Mouse (Mus musculus): Measurements from ENCODE around the gene Map3k11. TPM values are rescaled to one million over a fixed set of nuclear protein-coding genes. Genes with fewer than 3 reads are reported as not detected.
A peak's percentile ranks its signal among the peaks of the same experiment; 100 is the strongest.

The Map3k11 gene
- total and polyA plus RNA-seq, 3 experiments = 22.2 to 145 (median 23.3) TPM

- Histone ChIP-seq H3K4me1 (ENCODE audit: insufficient read depth, low read depth, low read length) (peaks cover 61% of the 10 kb centered on the region), H3K27me3 (ENCODE audit: insufficient read depth, low read length) (no peaks in the 10 kb centered on the region), H3K4me3 (ENCODE audit: low read depth, low read length) (no peak overlapping the region), H3K36me3 (replicated peaks) (peaks cover 96% of the 10 kb centered on the region), H3K9me3 (replicated peaks) (no peaks in the 10 kb centered on the region)
- TF ChIP-seq GATA1 (IDR thresholded peaks at IDR 0.05; ENCODE audit: borderline replicate concordance, low read length) = no peak
- TF ChIP-seq GATA2 (IDR thresholded peaks at IDR 0.05; ENCODE audit: borderline replicate concordance, low read depth, low read length) = no peak
- TF ChIP-seq POLR2AphosphoS5 (IDR thresholded peaks at IDR 0.05; ENCODE audit: insufficient replicate concordance, low read depth, low read length) = no peak
- no peak for TF ChIP-seq TAL1 (conservative IDR thresholded peaks at IDR 0.05; ENCODE audit: low read depth, low read length)
- DNase-seq (ENCODE audit: low spot score) (no peak), ATAC-seq (ENCODE audit: extremely low read depth, insufficient number of reproducible peaks, low FRiP score, poor library complexity, severe bottlenecking) (no peak)
Measured at GRCm38 (mm10) chr19:5711907-5712460, 23.4 kb downstream of the Map3k11 start.

GRCm38 (mm10) chr19:5713255-5713654 lies 24.7 kb downstream of the Map3k11 start:
- peaks cover 97% of the 10 kb centered on the region for H3K36me3 ChIP-seq (replicated peaks)
- H3K9me3 ChIP-seq (replicated peaks) = no peaks in the 10 kb centered on the region
- no peak for ATAC-seq (ENCODE audit: extremely low read depth, insufficient number of reproducible peaks, low FRiP score, poor library complexity, severe bottlenecking)
- DNase-seq (ENCODE audit: low spot score) = no peak
- TF ChIP-seq CTCF (IDR thresholded peaks at IDR 0.05; ENCODE audit: low read depth, low read length) (no peak), POLR2AphosphoS5 (IDR thresholded peaks at IDR 0.05; ENCODE audit: insufficient replicate concordance, low read depth, low read length) (no peak), TAL1 (conservative IDR thresholded peaks at IDR 0.05; ENCODE audit: low read depth, low read length) (no peak), GATA2 (IDR thresholded peaks at IDR 0.05; ENCODE audit: borderline replicate concordance, low read depth, low read length) (no peak), GATA1 (IDR thresholded peaks at IDR 0.05; ENCODE audit: borderline replicate concordance, low read length) (no peak)
- peaks cover 66% of the 10 kb centered on the region for H3K4me1 ChIP-seq (ENCODE audit: insufficient read depth, low read depth, low read length)
- no peaks in the 10 kb centered on the region for H3K27me3 ChIP-seq (ENCODE audit: insufficient read depth, low read length)
- H3K4me3 ChIP-seq (ENCODE audit: low read depth, low read length) = no peak overlapping the region; the same call in 1 of the 2 replicates

GRCm38 (mm10) chr19:5713730-5714129 lies 25.2 kb downstream of the Map3k11 start:
- DNase-seq (ENCODE audit: low spot score) (peak; percentile 53), ATAC-seq (ENCODE audit: extremely low read depth, insufficient number of reproducible peaks, low FRiP score, poor library complexity, severe bottlenecking) (peak; percentile 54; the same call in 1 of the 2 replicates)
- H3K9me3 ChIP-seq (replicated peaks) = no peaks in the 10 kb centered on the region
- H3K4me1 ChIP-seq (ENCODE audit: insufficient read depth, low read depth, low read length) = peaks cover 66% of the 10 kb centered on the region
- TF ChIP-seq GATA1 (IDR thresholded peaks at IDR 0.05; ENCODE audit: borderline replicate concordance, low read length) = no peak
- no peak for TF ChIP-seq POLR2AphosphoS5 (IDR thresholded peaks at IDR 0.05; ENCODE audit: insufficient replicate concordance, low read depth, low read length)
- TF ChIP-seq GATA2 (IDR thresholded peaks at IDR 0.05; ENCODE audit: borderline replicate concordance, low read depth, low read length) = no peak
- no peak for TF ChIP-seq TAL1 (conservative IDR thresholded peaks at IDR 0.05; ENCODE audit: low read depth, low read length)
- no peak for TF ChIP-seq CTCF (IDR thresholded peaks at IDR 0.05; ENCODE audit: low read depth, low read length)
- H3K36me3 ChIP-seq (replicated peaks) = peaks cover 97% of the 10 kb centered on the region
- H3K4me3 ChIP-seq (ENCODE audit: low read depth, low read length) = no peak overlapping the region; the same call in 1 of the 2 replicates
- H3K27me3 ChIP-seq (ENCODE audit: insufficient read depth, low read length) = no peaks in the 10 kb centered on the region

DNA sequence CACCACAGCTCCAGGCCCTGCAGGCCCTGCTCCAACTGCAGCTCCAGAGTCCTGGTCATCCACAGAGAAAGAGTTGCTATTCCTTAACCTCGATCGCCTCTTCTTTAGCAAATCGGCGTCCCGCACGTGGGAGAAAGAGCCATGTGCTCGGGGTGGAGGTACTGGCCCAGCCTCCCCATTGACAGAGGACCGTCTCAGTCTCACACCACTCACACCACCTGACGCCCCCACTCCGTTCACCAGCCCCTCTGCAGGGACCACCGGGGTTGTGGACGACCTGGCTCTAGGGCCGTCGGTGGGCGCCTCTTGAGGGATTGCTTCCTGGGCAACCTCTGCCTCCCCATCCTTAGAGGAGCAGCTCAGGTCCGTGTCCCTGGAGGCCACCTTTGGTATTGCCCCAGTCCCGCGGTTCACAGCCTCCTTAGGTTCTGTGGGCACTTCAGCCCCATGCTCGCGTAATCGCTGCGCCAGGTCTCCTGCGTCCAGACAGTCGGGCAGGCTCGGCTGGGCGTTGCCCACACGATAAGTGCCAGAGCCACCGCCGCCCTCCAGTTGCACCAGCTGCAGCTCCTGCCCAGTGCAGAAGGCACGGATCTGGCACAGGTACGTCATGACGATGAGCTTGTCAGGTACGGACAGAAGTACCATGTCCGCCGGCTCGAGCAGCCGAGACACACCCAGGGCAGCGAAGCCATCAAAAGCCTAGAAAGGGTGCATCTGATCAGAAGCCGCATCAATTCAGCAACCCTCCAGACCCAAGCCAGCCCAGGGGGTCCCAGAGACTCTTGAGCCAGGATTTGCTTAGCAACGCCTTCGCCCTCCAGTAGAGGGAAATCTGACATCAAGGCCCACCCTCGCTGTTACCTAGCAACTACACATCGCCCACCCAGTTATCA lies 27.5 kb downstream of the Map3k11 start:
- Histone ChIP-seq H3K27me3 (ENCODE audit: insufficient read depth, low read length) (no peaks in the 10 kb centered on the region), H3K4me3 (ENCODE audit: low read depth, low read length) (peak overlapping the region; percentile 7; the same call in 1 of the 2 replicates), H3K9me3 (replicated peaks) (no peaks in the 10 kb centered on the region), H3K4me1 (ENCODE audit: insufficient read depth, low read depth, low read length) (peaks cover 72% of the 10 kb centered on the region), H3K36me3 (replicated peaks) (peaks cover 100% of the 10 kb centered on the region)
- ATAC-seq (ENCODE audit: extremely low read depth, insufficient number of reproducible peaks, low FRiP score, poor library complexity, severe bottlenecking) (no peak), DNase-seq (ENCODE audit: low spot score) (no peak)
- peak; percentile 42; the same call in 1 of the 2 replicates for TF ChIP-seq CTCF (IDR thresholded peaks at IDR 0.05; ENCODE audit: low read depth, low read length)
- no peak for TF ChIP-seq GATA1 (IDR thresholded peaks at IDR 0.05; ENCODE audit: borderline replicate concordance, low read length)

DNA sequence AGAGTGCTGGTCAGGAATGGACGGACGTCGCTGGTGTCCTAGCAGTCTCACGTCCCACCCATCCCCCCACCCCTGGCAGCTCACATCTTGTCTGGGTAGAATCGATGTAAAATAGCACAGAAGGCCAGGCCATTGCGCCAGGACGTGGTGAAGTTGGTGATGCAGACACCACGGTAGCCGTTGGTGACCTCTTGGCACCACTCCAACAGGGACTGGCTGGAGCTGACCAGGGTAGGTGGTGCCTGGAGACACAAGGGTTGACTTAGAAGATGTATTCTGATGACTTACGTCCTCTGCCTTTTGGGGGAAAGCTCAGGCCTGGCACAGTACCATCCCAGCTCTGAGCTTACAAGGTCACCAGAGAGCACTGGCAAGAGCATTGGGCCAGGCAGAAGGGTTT lies 28.4 kb downstream of the Map3k11 start:
- Histone ChIP-seq H3K4me3 (ENCODE audit: low read depth, low read length) (no peak overlapping the region), H3K27me3 (ENCODE audit: insufficient read depth, low read length) (no peaks in the 10 kb centered on the region), H3K4me1 (ENCODE audit: insufficient read depth, low read depth, low read length) (peaks cover 75% of the 10 kb centered on the region), H3K9me3 (replicated peaks) (no peaks in the 10 kb centered on the region), H3K36me3 (replicated peaks) (peaks cover 100% of the 10 kb centered on the region)
- TF ChIP-seq POLR2AphosphoS5 (IDR thresholded peaks at IDR 0.05; ENCODE audit: insufficient replicate concordance, low read depth, low read length) (no peak), TAL1 (conservative IDR thresholded peaks at IDR 0.05; ENCODE audit: low read depth, low read length) (no peak), CTCF (IDR thresholded peaks at IDR 0.05; ENCODE audit: low read depth, low read length) (no peak), GATA2 (IDR thresholded peaks at IDR 0.05; ENCODE audit: borderline replicate concordance, low read depth, low read length) (no peak), GATA1 (IDR thresholded peaks at IDR 0.05; ENCODE audit: borderline replicate concordance, low read length) (no peak)
- ATAC-seq (ENCODE audit: extremely low read depth, insufficient number of reproducible peaks, low FRiP score, poor library complexity, severe bottlenecking) = no peak
- DNase-seq (ENCODE audit: low spot score) = no peak

GRCm38 (mm10) chr19:5721233-5721632 lies 32.7 kb downstream of the Map3k11 start:
- no peak overlapping the region for H3K4me3 ChIP-seq (ENCODE audit: low read depth, low read length)
- no peak for DNase-seq (ENCODE audit: low spot score)
- H3K9me3 ChIP-seq (replicated peaks) = no peaks in the 10 kb centered on the region
- TF ChIP-seq TAL1 (conservative IDR thresholded peaks at IDR 0.05; ENCODE audit: low read depth, low read length) (no peak), CTCF (IDR thresholded peaks at IDR 0.05; ENCODE audit: low read depth, low read length) (no peak), GATA2 (IDR thresholded peaks at IDR 0.05; ENCODE audit: borderline replicate concordance, low read depth, low read length) (no peak), POLR2AphosphoS5 (IDR thresholded peaks at IDR 0.05; ENCODE audit: insufficient replicate concordance, low read depth, low read length) (no peak), GATA1 (IDR thresholded peaks at IDR 0.05; ENCODE audit: borderline replicate concordance, low read length) (no peak)
- ATAC-seq (ENCODE audit: extremely low read depth, insufficient number of reproducible peaks, low FRiP score, poor library complexity, severe bottlenecking) = no peak
- H3K36me3 ChIP-seq (replicated peaks) = peaks cover 83% of the 10 kb centered on the region
- H3K4me1 ChIP-seq (ENCODE audit: insufficient read depth, low read depth, low read length) = peaks cover 70% of the 10 kb centered on the region
- H3K27me3 ChIP-seq (ENCODE audit: insufficient read depth, low read length) = no peaks in the 10 kb centered on the region
